In the genomic region with DNA sequence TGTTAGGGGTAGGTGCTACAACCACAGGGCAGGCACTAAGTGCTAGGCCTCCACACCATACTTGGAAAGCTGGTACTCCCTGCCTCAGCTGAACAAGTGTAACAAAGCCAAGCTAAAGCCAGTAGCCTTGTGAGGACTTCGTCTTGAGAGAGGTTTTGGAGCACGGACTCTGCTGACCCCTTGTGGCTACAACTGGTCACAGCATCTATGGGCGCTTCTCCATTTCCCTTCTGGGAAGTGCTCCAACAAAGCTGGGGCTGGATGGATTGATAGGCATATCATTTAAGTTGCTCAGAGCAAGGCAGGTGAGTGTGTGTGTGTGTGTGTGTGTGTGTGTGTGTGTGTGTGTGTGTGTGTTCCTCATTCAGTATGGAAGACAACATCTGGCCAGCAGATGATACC, we compare ENCODE assay signal across 7 mouse cellular contexts. TPM values are rescaled to one million over a fixed set of nuclear protein-coding genes. Genes with fewer than 3 reads are reported as not detected.
DNase-seq lines count a peak whose midpoint lies in the region; ATAC-seq lines count a peak whose summit lies in the region.

No protein-coding gene starts in this region.

- H3K27me3 ChIP-seq in midbrain, embryonic 11.5 days (ENCODE audit: control insufficient read depth, insufficient read depth, low read length) = no peaks in the 10 kb centered on the region

- H3K36me3 ChIP-seq in midbrain, embryonic 11.5 days (ENCODE audit: control insufficient read depth, insufficient read depth, low read length) = peaks cover 23% of the 10 kb centered on the region

- ATAC-seq in activated CD4-positive, CD25-positive, alpha-beta regulatory T cell, adult 4 months = peak; percentile 84
- ATAC-seq in common myeloid progenitor, adult 5-6 weeks (replicated peaks; ENCODE audit: low read depth, poor library complexity, severe bottlenecking) = peak; percentile 93
- ATAC-seq in inflammation-experienced regulatory T-cells, adult 6 months = peak; percentile 89
- peak; percentile 81 for ATAC-seq in midbrain, embryonic 11.5 days (ENCODE audit: low FRiP score)

- WGBS in midbrain, embryonic 11.5 days = 0% methylated on average over 3 of the region's 3 CpGs

- peak; percentile 84 to 85 for DNase-seq in gastrocnemius, adult 8-10 months (ENCODE audit: low spot score in 2 of 2)
- peak; percentile 91 for DNase-seq in left cerebral cortex, postnatal 14 days (ENCODE audit: low spot score in 2 of 2)
- DNase-seq in midbrain, embryonic 11.5 days (ENCODE audit: low spot score, missing footprints) = peak; percentile 99
- DNase-seq in skeletal muscle tissue, adult 2 months (ENCODE audit: low read depth, low spot score) = peak; percentile 93

- peaks cover 2% of the 10 kb centered on the region; the same call in 1 of the 2 replicates for H3K9me3 ChIP-seq in midbrain, embryonic 11.5 days (ENCODE audit: control insufficient read depth, low read length)

- H3K4me3 ChIP-seq in midbrain, embryonic 11.5 days (ENCODE audit: low read depth, low read length) = no peak overlapping the region

- H3K4me2 ChIP-seq in midbrain, embryonic 11.5 days = no peak overlapping the region

- H3K27ac ChIP-seq in midbrain, embryonic 11.5 days (ENCODE audit: low read depth, low read length) = peak overlapping the region; percentile 51; the same call in 1 of the 2 replicates

- peaks cover 14% of the 10 kb centered on the region for H3K4me1 ChIP-seq in midbrain, embryonic 11.5 days (ENCODE audit: control insufficient read depth, insufficient read depth, low read length)

- intact Hi-C loops in left cerebral cortex, postnatal 14 days (cut with DNase I) = loop anchor here (1.0 to 5.0 kb wide), 2 partner anchors 44 to 199 kb away; no protein-coding TSS in a partner anchor

- H3K9ac ChIP-seq in midbrain, embryonic 11.5 days (ENCODE audit: low read length) = peak overlapping the region; percentile 44

RNA-seq across cellular contexts. Expression of a gene that starts 35.2 kb away (rescaled TPM):
- polyA plus RNA-seq in activated CD4-positive, CD25-positive, alpha-beta regulatory T cell, adult 4 months (2017; shearing (Covaris generic)) = 1 to 10 TPM in 1 of 2 experiments, under 1 TPM in 1; 0.54 to 1.6 TPM
- total RNA-seq in common myeloid progenitor, adult 5-6 weeks (2017) = 8.0 and 14.4 TPM in 2 replicates
- total RNA-seq in gastrocnemius, adult 8-10 months (2022) = 10 to 100 TPM; 38.8 to 60.0 (median 49.4) TPM
- polyA plus RNA-seq in inflammation-experienced regulatory T-cells, adult 6 months (2017; shearing (Covaris generic)) = 1 to 10 TPM in 2 of 3 experiments, under 1 TPM in 1; 0.39 to 1.2 (median 1.2) TPM
- 100 to 1,000 TPM; 128 to 132 TPM for total RNA-seq in left cerebral cortex, postnatal 14 days (2021)
- polyA plus RNA-seq in midbrain, embryonic 11.5 days (2014; fragmentation: Nextera tagmentation; extraction: Ambion mirVana) = 8.9 and 11.1 TPM in 2 replicates

RNA-seq across cellular contexts. Expression of a gene that starts 39.9 kb away (rescaled TPM):
- polyA plus RNA-seq in activated CD4-positive, CD25-positive, alpha-beta regulatory T cell, adult 4 months (2017; shearing (Covaris generic)) = 1 to 10 TPM; 2.0 TPM
- total RNA-seq in common myeloid progenitor, adult 5-6 weeks (2017) = 8.0 and 12.0 TPM in 2 replicates
- total RNA-seq in gastrocnemius, adult 8-10 months (2022) = under 1 TPM; 0.45 to 0.94 (median 0.52) TPM
- polyA plus RNA-seq in inflammation-experienced regulatory T-cells, adult 6 months (2017; shearing (Covaris generic)) = 1 to 10 TPM; 2.2 to 3.0 (median 2.6) TPM
- 1 to 10 TPM; 1.6 to 1.7 TPM for total RNA-seq in left cerebral cortex, postnatal 14 days (2021)
- polyA plus RNA-seq in midbrain, embryonic 11.5 days (2014; fragmentation: Nextera tagmentation; extraction: Ambion mirVana) = 100 and 105 TPM in 2 replicates

RNA-seq across cellular contexts. Expression of a gene that starts 57.4 kb away (rescaled TPM):
- polyA plus RNA-seq in activated CD4-positive, CD25-positive, alpha-beta regulatory T cell, adult 4 months (2017; shearing (Covaris generic)) = not detected
- not detected in 2 replicates for total RNA-seq in common myeloid progenitor, adult 5-6 weeks (2017)
- under 1 TPM; 0.07 to 0.32 (median 0.17) TPM for total RNA-seq in gastrocnemius, adult 8-10 months (2022)
- polyA plus RNA-seq in inflammation-experienced regulatory T-cells, adult 6 months (2017; shearing (Covaris generic)) = not detected
- total RNA-seq in left cerebral cortex, postnatal 14 days (2021) = 10 to 100 TPM; 13.1 to 16.8 TPM
- polyA plus RNA-seq in midbrain, embryonic 11.5 days (2014; fragmentation: Nextera tagmentation; extraction: Ambion mirVana) = 3.5 and 4.5 TPM in 2 replicates

Comparison
In these comparisons a context has a peak if more than half of its experiments do, and no peak if none do; other contexts are left out.
1. RNA of a gene that starts 57.4 kb away (total RNA-seq): 13.1 to 16.8 TPM in left cerebral cortex, postnatal 14 days; 0.07 to 0.32 TPM in gastrocnemius, adult 8-10 months and not detected in common myeloid progenitor, adult 5-6 weeks; every median in the first group is over 10 times any median in the second.
2. Peak in every context shown above with its lines, with median percentiles within 50 percentile points of each other: ATAC-seq and DNase-seq.